Mouse (Mus musculus) stomach, postnatal 0 days (tissue): ENCODE results near the gene Arv1. TPM values are rescaled to one million over a fixed set of nuclear protein-coding genes. Genes with fewer than 3 reads are reported as not detected.

Source experiments
- ATAC-seq: fragments of 200-750 bp; cut with Nextera tagmentation; 2 replicates; pipeline ENCODE4 v1.8.0; 2017; ENCODE audit not compliant: low FRiP score, low TSS enrichment
- DNase-seq: peaks from one replicate; pipeline ENCODE4 v3.0.0-alpha.2; 2016; ENCODE audit warnings: low spot score
- H3K27ac ChIP-seq: fragments of 300-500 bp; sonication (generic); replicated peaks from 2 replicates; pipeline ENCODE4 v1.5.1; 2014; ENCODE audit warnings: mild to moderate bottlenecking, control low read depth
- H3K27me3 ChIP-seq: fragments of 300-500 bp; sonication (generic); 2 replicates; pipeline ENCODE4 v1.6.1; 2014; ENCODE audit warnings: low read length; ENCODE audit not compliant: control insufficient read depth, insufficient read depth
- H3K36me3 ChIP-seq: fragments of 300-500 bp; sonication (generic); 2 replicates; pipeline ENCODE4 v1.6.1; 2014; ENCODE audit warnings: low read length, mixed read lengths; ENCODE audit not compliant: control insufficient read depth, insufficient read depth
- H3K4me1 ChIP-seq: fragments of 300-500 bp; sonication (generic); replicated peaks from 2 replicates; pipeline ENCODE4 v1.6.1; 2014; ENCODE audit warnings: antibody characterized with exemption; ENCODE audit not compliant: control insufficient read depth, insufficient read depth
- H3K4me2 ChIP-seq: fragments of 300-500 bp; sonication (generic); replicated peaks from 2 replicates; pipeline ENCODE4 v1.6.1; 2014; ENCODE audit warnings: low read depth, mild to moderate bottlenecking, control low read depth, moderate library complexity
- H3K4me3 ChIP-seq: fragments of 300-500 bp; sonication (generic); 2 replicates; pipeline ENCODE4 v1.5.1; 2014; ENCODE audit warnings: low read depth, low read length, control low read depth
- H3K9ac ChIP-seq: fragments of 300-500 bp; sonication (generic); 2 replicates; pipeline ENCODE4 v1.6.1; 2014; ENCODE audit warnings: mild to moderate bottlenecking, low read length, control low read depth, mixed read lengths
- H3K9me3 ChIP-seq: fragments of 300-500 bp; sonication (generic); 2 replicates; pipeline ENCODE4 v1.6.1; 2016; ENCODE audit warnings: low read length; ENCODE audit not compliant: control insufficient read depth
- CTCF ChIP-seq: IDR thresholded peaks from 2 replicates; pipeline ENCODE4 v1.5.1; 2016; ENCODE audit warnings: antibody characterized with exemption, low read depth, mild to moderate bottlenecking, moderate library complexity
- EP300 ChIP-seq: optimal IDR thresholded peaks from 2 replicates; pipeline ENCODE3; 2016; ENCODE audit warnings: antibody characterized with exemption
- WGBS: fragments of 180-500 bp; shearing (Covaris S2); extraction: QIAGEN DNeasy Blood & Tissue Kit; methylation state at CpG from one replicate; pipeline ENCODE4 v1.1.7; 2014; 5-methylcytosine and 5-hydroxymethylcytosine counted together
- polyA plus RNA-seq: library from polyadenylated mRNA; unstranded; fragments of >200 nt; fragmentation: Nextera tagmentation; extraction: Ambion mirVana; gene quantifications from 2 replicates; pipeline ENCODE4 v1.2.1, GENCODE M21; 2015

The Arv1 gene
- 11.0 and 11.2 TPM in 2 replicates for polyA plus RNA-seq

GRCm38 (mm10) chr8:124721862-124722515 is at the start of gene Arv1, which contains the start of gene Ttc13:
Gene Arv1, plus strand, starts transcription at chr8:124722139.
Gene Ttc13, minus strand, starts transcription at chr8:124721983.
- Histone ChIP-seq H3K4me3 (peak within 1 kb of the TSS; percentile 86), H3K4me2 (peak within 1 kb of the TSS; percentile 92), H3K27me3 (no peaks in the 10 kb centered on the region), H3K9ac (peak within 1 kb of the TSS; percentile 83), H3K36me3 (no peaks in the 10 kb centered on the region), H3K4me1 (peaks cover 4% of the 10 kb centered on the region; the same call in 1 of the 2 replicates), H3K27ac (peak within 1 kb of the TSS; percentile 61), H3K9me3 (no peaks in the 10 kb centered on the region)
- peak; percentile 100 for ATAC-seq
- TF ChIP-seq CTCF (peak; percentile 43; the same call in 1 of the 2 replicates), EP300 (no peak)
- under 1% methylated on average over 58 of the region's 59 CpGs for WGBS
- peak; percentile 95 for DNase-seq

GRCm38 (mm10) chr8:124672345-124672744 is 49.6 kb upstream of the Arv1 start:
- no peak overlapping the region for H3K9ac ChIP-seq
- H3K4me1 ChIP-seq, result no peaks in the 10 kb centered on the region
- TF ChIP-seq EP300 (no peak), CTCF (no peak)
- H3K36me3 ChIP-seq, result no peaks in the 10 kb centered on the region
- DNase-seq (no peak), ATAC-seq (no peak)
- H3K4me3 ChIP-seq, result no peak overlapping the region
- no peaks in the 10 kb centered on the region for H3K27me3 ChIP-seq
- H3K27ac ChIP-seq, result no peak overlapping the region
- H3K9me3 ChIP-seq, result no peaks in the 10 kb centered on the region
- no peak overlapping the region for H3K4me2 ChIP-seq
- 91% methylated on average over 2 of the region's 2 CpGs for WGBS

GRCm38 (mm10) chr8:124676661-124677060 is 45.3 kb upstream of the Arv1 start:
- 98% methylated on average over 4 of the region's 4 CpGs for WGBS
- Histone ChIP-seq H3K36me3 (0 out of 2 replicates have a peak, but pooled peaks cover 5% of the 10 kb centered on the region), H3K4me2 (no peak overlapping the region), H3K27ac (no peak overlapping the region), H3K9me3 (no peaks in the 10 kb centered on the region), H3K27me3 (no peaks in the 10 kb centered on the region), H3K4me1 (no peaks in the 10 kb centered on the region), H3K4me3 (no peak overlapping the region), H3K9ac (no peak overlapping the region)
- no peak for TF ChIP-seq CTCF
- DNase-seq (no peak), ATAC-seq (no peak)

- ATAC-seq, result no peak; the same call in 1 of the 2 replicates
- no peak overlapping the region for H3K4me3 ChIP-seq
- no peaks in the 10 kb centered on the region for H3K9me3 ChIP-seq
- TF ChIP-seq EP300, result no peak
- TF ChIP-seq CTCF, result no peak
- no peaks in the 10 kb centered on the region for H3K4me1 ChIP-seq
- H3K9ac ChIP-seq, result peak overlapping the region; percentile 38; the same call in 1 of the 2 replicates
- no peak overlapping the region for H3K4me2 ChIP-seq
- peak overlapping the region; percentile 61; the same call in 1 of the 2 replicates for H3K27ac ChIP-seq
- no peaks in the 10 kb centered on the region for H3K27me3 ChIP-seq
- DNase-seq, result no peak
- 83% methylated on average over 7 of the region's 7 CpGs for whole genome bisulfite sequencing
- 0 out of 2 replicates have a peak, but pooled peaks cover 5% of the 10 kb centered on the region for H3K36me3 ChIP-seq
Observed at GRCm38 (mm10) chr8:124677078-124677477, 44.9 kb upstream of the Arv1 start.

- Histone ChIP-seq H3K9ac (peak overlapping the region; percentile 38; the same call in 1 of the 2 replicates), H3K27me3 (no peaks in the 10 kb centered on the region), H3K4me1 (no peaks in the 10 kb centered on the region), H3K4me3 (no peak overlapping the region), H3K9me3 (no peaks in the 10 kb centered on the region), H3K4me2 (no peak overlapping the region), H3K36me3 (0 out of 2 replicates have a peak, but pooled peaks cover 5% of the 10 kb centered on the region), H3K27ac (peak overlapping the region; percentile 61; the same call in 1 of the 2 replicates)
- WGBS, result 43% methylated on average over 12 of the region's 12 CpGs
- DNase-seq (peak; percentile 82), ATAC-seq (peak; percentile 86)
- TF ChIP-seq EP300, result no peak
- TF ChIP-seq CTCF, result peak; percentile 99
Observed at GRCm38 (mm10) chr8:124677486-124677885, 44.5 kb upstream of the Arv1 start.

- Histone ChIP-seq H3K27me3 (no peaks in the 10 kb centered on the region), H3K9ac (no peak overlapping the region), H3K4me3 (no peak overlapping the region), H3K27ac (no peak overlapping the region), H3K4me1 (no peaks in the 10 kb centered on the region), H3K36me3 (peaks cover 9% of the 10 kb centered on the region; the same call in 1 of the 2 replicates), H3K4me2 (no peak overlapping the region), H3K9me3 (no peaks in the 10 kb centered on the region)
- 90% methylated on average over 13 of the region's 13 CpGs for WGBS
- ATAC-seq (no peak), DNase-seq (no peak)
- no peak for TF ChIP-seq EP300
- TF ChIP-seq CTCF, result no peak
Observed at GRCm38 (mm10) chr8:124678246-124678645, 43.7 kb upstream of the Arv1 start.
